Mouse (Mus musculus) heart, postnatal 4 days (tissue): Measurements from ENCODE around the gene Mus81. TPM values are rescaled to one million over a fixed set of nuclear protein-coding genes. Genes with fewer than 3 reads are reported as not detected.

Source experiments
- DNase-seq: peaks from one replicate; pipeline ENCODE4 v3.0.0; 2021
- total RNA-seq, 2 experiments: library from RNA; stranded (reverse); gene quantifications; 2 replicates each; pipeline ENCODE4 v1.2.3; 2021

Gene Mus81
- total RNA-seq, 2 experiments from 2014 or later = 27.9 to 32.9 TPM

DNA sequence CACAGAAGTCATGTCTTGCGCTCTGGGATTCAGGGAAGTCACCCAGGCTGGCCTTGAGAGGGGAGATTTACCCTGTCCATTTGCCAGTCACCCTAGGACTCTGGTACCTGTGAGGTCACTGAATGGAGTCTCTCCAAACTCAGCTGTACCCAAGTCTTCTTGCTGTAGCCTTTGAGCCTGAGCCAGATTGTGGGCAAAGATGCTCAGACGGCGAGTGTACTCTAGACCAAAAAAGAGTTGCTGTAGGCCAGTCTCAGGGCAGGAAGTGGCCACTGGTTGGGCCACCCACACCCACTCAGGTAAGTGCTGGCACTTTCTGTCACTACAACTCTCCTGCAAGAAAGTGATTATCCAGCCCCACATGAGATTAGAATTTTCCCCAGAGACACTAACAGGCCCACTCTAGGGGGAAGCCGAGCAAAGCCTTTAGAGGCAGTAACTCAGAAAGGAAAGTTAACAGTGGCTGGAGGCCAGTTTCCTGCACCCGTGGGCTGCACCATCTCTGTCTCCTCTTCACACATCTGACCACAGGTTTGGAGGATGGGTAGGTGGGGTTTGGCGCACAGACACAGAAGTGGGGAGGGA, 21.2 kb downstream of the Mus81 start:
- DNase-seq = no peak

DNA sequence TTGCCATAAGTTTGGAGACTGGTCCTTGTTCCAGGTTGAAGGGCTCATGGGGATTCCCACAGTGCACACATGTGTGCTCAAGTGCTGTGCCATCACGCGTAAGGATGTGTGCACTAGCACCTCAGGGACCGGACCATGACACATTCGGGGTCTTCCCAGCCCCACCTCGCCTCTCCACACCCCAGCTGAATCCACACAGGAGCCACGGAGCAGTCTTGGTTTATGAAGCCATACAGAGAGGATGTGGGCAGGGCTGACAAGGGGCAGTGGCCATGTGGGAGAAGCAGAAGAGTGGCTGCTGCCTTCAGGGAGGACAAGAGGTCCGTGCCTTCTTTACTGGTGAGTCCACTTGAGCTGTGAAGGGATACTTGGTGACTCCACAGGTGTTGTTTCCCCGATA, 23.2 kb downstream of the Mus81 start:
- DNase-seq = no peak

GRCm38 (mm10) chr19:5463791-5464562, 24.2 kb downstream of the Mus81 start:
- DNase-seq = peak; percentile 75

- no peak for DNase-seq
These were observed 25.0 kb downstream of the Mus81 start for GRCm38 (mm10) chr19:5463212-5463611.

DNA sequence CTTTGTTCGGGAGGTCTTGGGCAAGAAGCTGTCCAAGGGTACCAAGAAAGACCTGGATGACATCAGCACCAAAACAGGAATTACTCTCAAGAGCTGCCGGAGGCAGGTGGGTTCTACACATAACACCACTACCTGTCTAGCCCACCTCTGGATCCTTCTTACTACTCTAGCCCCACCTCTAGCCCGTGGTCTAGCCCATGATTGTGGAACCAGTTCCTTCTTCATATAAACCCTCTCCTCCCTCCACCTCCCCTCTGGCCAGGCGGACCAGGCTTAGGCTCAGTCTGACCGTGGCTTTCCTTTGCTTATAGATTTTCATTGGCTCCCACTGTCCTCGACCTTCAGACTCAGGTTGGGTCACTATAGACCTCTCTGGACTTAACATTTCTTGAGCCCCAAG, 26.8 kb downstream of the Mus81 start:
- no peak for DNase-seq

DNA sequence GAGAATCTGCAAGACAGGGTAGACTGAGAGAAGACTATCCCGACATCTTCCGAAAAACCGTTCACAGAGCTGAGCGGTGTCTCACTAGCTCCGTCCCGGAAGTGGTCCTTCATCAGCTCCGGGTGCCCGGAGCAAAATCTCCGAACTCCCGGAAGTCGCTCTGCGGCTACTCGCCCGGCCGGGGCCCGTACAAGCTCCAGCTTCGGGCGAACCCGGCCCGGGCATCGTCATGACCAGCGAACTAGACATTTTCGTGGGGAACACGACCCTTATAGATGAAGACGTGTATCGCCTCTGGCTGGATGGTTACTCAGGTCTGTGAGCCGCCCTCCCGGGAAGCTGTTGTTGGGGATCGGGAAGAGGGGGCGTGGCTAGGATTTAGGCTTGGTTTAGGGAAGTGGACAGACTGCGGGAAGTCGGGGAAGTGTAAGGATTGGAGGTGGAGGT, 27.7 kb downstream of the Mus81 start, which contains the start of gene Fibp:
Gene Fibp (plus strand): TSS at position 151 of the 447 bp plus-strand sequence.
- DNase-seq = peak; percentile 91

- no peak for DNase-seq
These were observed 28.3 kb downstream of the Mus81 start for GRCm38 (mm10) chr19:5459896-5460295.

GRCm38 (mm10) chr19:5459019-5459418, 29.2 kb downstream of the Mus81 start:
- DNase-seq = peak; percentile 13

- DNase-seq = peak; percentile 55
These were observed 30.3 kb downstream of the Mus81 start, which contains the start of gene Ccdc85b for GRCm38 (mm10) chr19:5457746-5458442. Gene Ccdc85b, minus strand, starts transcription at chr19:5457894.

- DNase-seq = peak; percentile 96
These were observed 31.1 kb downstream of the Mus81 start for GRCm38 (mm10) chr19:5456922-5457745.

DNA sequence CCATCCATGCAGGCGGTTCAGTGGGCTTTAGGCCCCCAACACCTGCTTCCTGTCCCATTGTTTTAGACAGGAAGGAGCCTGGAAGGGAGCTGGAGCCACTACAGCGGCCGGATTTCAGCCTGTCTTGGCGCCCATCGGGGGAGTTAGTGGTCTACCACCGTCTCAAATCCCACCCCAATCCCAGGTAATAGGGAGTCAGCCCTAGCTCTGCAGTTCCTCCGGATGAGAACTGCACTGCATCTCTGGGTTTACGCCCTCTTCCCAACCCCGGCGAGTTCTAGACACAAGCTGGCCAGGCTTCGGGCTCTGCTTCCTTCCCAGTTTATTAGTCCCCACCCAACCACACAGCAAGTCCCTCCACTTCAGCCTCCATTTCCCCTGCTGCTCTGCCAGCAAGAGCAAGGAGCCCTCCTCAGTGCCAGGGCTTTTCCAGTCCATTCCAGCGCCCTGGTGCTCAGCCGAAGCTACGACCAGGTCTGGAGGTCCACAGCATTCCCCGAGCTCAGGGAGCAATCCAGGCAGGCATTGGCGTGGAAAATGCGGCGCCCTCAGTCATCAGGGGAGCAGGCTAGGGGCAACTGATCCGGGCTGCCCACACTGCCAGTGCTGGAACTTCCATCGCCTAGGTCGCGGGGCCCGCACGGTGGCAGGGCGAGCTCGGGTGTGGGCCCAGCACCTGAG, 31.8 kb downstream of the Mus81 start:
- DNase-seq = peak; percentile 61

DNA sequence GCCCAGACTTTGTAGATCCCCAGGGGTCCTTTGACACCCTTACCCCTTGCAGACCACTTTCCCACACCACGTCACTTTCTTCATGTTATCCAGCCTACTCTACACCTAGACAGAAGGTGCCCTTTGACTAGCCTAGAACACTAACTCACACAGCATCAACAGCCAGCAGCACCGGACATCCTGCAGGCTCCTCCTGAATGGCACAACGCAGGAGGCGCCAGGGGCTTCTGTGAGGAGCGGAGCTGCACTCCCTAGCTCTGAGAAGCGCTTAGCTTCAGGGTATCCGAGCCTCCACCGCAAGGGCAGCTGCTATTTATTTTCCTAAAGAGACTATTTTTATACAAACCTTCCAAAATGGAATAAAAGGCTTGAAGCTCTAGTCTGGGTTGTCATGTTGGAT, 32.6 kb downstream of the Mus81 start:
- no peak for DNase-seq

- DNase-seq = no peak
These were observed 33.2 kb downstream of the Mus81 start for GRCm38 (mm10) chr19:5455037-5455436.

DNA sequence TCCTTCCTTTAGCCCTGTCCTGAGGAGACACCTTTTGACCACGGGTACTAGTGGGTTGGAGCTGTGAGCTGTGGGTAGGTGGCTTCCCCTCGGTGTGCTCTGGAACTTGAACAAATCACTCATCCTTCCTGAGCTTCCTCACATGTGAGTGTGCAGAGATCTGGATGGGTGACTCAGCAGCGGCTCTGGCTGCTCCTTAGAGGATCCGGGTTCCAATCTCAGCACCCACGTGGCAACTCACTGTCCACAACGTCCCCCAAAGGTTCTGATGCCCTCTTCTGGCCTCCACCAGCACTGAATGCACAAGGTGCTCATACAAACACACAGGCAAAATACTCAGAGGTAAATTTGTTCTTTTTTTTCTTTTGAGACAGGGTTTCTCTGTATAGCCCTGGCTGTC, 36.4 kb downstream of the Mus81 start:
- no peak for DNase-seq

GRCm38 (mm10) chr19:5449673-5450072, 38.5 kb downstream of the Mus81 start:
- no peak for DNase-seq

DNA sequence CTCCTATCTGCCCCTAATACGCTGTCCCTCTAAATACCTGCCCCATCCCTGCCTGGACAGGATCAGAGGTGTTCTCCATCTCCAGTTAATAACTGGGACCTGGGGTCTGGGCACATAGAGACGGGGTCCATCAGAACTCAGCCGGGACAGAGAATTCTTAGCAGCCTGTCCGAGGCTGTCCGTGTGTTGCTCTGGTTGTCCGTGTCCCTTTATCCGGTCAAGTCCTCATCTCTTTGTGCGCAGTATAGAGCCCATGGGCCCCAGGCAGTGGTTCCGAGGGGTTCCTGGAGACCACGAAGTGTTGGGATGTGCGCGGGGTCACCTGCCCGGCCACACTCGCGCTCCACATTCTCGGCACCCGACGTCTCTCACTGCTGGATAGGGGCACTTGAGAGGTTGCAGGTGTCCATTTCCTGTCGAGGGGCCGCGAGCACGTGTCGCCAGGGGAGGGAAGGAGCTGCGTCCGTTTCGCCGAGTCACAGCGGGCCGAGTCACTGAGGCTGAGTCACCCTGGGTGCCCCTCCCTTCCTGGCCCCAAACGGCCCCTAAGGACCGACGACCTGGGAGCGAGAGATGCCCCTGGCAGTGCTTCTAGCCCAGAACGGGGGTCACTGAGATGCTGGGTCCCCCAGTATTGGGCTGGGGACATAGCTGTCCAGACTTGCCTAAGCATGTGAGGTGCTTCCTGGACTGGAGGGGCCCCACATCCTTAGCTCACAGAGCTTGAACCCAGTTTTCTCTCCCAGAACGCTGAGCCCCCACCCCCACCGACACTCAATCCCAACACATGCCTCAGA, 39.6 kb downstream of the Mus81 start:
- no peak for DNase-seq

DNA sequence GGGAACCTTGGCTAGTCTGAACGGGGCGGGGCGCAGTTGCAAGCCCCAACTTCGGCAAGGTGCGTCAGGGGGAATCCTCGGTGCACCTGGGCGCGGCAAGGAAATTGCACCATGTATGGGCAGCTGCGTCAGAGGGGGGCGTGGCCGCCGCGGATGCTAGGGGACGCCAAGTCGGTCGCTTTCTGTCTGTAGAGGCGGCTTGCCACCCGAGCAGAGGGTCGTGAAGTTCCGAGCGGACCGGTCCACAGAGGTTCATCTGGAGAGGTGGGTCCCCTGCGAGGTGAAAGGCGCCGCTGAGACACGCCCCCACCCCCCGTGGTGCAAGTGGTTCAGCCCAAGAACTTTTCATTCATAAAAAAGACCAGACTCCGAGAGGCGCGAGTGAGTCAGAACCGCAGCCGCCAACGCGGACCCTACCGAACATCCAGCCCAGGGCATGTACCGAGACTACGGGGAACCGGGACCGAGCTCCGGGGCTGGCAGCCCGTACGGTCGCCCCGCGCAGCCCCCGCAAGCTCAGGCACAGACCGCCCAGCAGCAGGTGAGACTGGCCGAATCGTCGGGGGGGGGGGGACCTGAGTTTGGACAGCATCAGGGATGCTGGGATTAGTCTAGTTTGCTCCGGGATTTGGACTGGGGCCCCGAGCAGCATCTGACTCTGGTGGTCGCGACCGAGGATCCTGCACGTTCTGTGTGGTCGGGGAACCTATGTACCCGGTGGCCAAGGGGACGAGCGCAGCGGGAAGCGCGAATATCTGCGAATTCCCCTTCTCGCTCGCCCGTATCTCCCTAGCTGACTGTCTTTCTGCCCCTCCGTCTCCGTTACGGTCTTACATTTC, 40.5 kb downstream of the Mus81 start, which contains the start of gene Fosl1:
Gene Fosl1 (plus strand): TSS at position 33 of the 839 bp plus-strand sequence.
- peak; percentile 69 for DNase-seq

DNA sequence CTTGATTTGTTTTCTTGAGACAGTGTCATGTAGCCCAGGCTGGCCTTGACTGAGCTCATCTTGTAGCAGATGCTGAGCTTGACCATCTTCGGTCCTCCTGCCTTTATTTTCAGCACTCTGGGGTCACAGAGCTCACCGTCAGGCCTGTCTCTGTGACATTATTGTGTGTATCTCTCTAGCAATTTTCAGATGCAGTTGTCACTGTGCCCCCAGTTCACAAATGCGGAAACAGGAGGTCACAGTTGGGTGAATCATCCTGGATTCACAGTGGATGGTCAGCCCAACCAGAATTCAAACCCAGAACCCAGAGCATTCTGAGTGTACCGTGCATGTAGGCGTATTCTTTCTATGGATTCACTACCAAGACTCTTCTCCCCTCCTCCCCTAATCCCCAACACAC, 42.5 kb downstream of the Mus81 start:
- no peak for DNase-seq

DNA sequence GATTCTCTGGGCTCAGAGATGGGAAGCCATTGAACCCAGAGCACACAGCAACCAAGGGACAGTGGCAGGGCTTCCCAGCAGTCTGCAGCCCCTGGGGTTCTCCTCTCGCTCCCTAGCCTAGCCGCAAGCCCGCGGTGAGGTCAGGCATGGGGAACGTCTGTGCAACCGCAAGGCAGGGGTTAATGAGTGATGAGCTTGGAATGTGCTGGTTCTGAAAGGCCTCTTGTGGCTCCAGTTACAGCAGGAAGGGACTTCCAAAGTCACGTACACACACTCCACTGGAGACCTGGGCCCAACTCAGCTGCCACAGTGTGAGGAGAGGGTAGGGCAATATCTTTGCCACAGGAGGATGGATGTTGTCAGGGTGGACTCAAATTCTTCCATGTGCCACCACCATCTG, 43.2 kb downstream of the Mus81 start:
- DNase-seq = no peak

GRCm38 (mm10) chr19:5444371-5444908, 43.8 kb downstream of the Mus81 start:
- no peak for DNase-seq
